9 mouse cellular contexts compared by ENCODE assay signal in genomic region chr17:70993385-70993807, GRCm38 (mm10). TPM values are rescaled to one million over a fixed set of nuclear protein-coding genes. Genes with fewer than 3 reads are reported as not detected.
DNase-seq lines count a peak whose midpoint lies in the region; ATAC-seq and TF ChIP-seq lines count a peak whose summit lies in the region.
"Had no signal": no experiment of that assay in that cellular context is flagged by ENCODE, and none has a peak within 500 bp of the region (broad histone marks: within the 10 kb centered on the region; RNA-seq: fewer than 3 reads in every experiment).

No protein-coding gene starts in this region.

- intact Hi-C loops in gastrocnemius, postnatal 36 days (cut with DNase I): loop anchor here (5.0 kb wide), 1 partner anchor 146 kb away; no protein-coding TSS in a partner anchor

- ATAC-seq in lung, embryonic 16.5 days (ENCODE audit: low read depth): no peak

- DNase-seq in gastrocnemius, adult 18-20 months (ENCODE audit: low spot score): peak; percentile 45
- no peak for DNase-seq in gastrocnemius, postnatal 36 days
- no peak for DNase-seq in heart, embryonic 10.5 days (ENCODE audit: low spot score)
- DNase-seq in cerebellum, adult 2 months: no peak
- DNase-seq in natural killer cell, adult 2 months (ENCODE audit: low spot score in 2 of 2): no peak
- no peak for DNase-seq in right cerebral cortex, postnatal 4 days

- no peaks in the 10 kb centered on the region for H3K9me3 ChIP-seq in E14TG2a.4 (ENCODE audit: low read length)
- no peaks in the 10 kb centered on the region for H3K9me3 ChIP-seq in heart, embryonic 10.5 days
- no peaks in the 10 kb centered on the region for H3K9me3 ChIP-seq in lung, embryonic 16.5 days (ENCODE audit: control insufficient read depth, low read length)
- H3K9me3 ChIP-seq: kidney, embryonic 15.5 days had no signal

- H3K4me1 ChIP-seq in E14TG2a.4 (replicated peaks; ENCODE audit: low read depth, low read length): peaks cover 81% of the 10 kb centered on the region
- H3K4me1 ChIP-seq in heart, embryonic 10.5 days: peaks cover 70% of the 10 kb centered on the region
- H3K4me1 ChIP-seq in lung, embryonic 16.5 days (replicated peaks; ENCODE audit: control insufficient read depth, insufficient read depth, low read length): peaks cover 52% of the 10 kb centered on the region
- H3K4me1 ChIP-seq in cerebellum, adult 2 months (ENCODE audit: control insufficient read depth, insufficient read depth, low read length): peaks cover 11% of the 10 kb centered on the region; the same call in 1 of the 2 replicates

- no peak overlapping the region for H3K4me2 ChIP-seq in lung, embryonic 16.5 days (ENCODE audit: low read depth, low read length)
- H3K4me2 ChIP-seq: kidney, embryonic 15.5 days had no signal

- H3K27me3 ChIP-seq in E14TG2a.4 (ENCODE audit: insufficient read depth, low read length): no peaks in the 10 kb centered on the region
- H3K27me3 ChIP-seq in heart, embryonic 10.5 days (ENCODE audit: insufficient read depth, poor library complexity, severe bottlenecking): no peaks in the 10 kb centered on the region
- H3K27me3 ChIP-seq in lung, embryonic 16.5 days (ENCODE audit: control insufficient read depth, insufficient read depth, low read depth, low read length): no peaks in the 10 kb centered on the region
- no peaks in the 10 kb centered on the region for H3K27me3 ChIP-seq in cerebellum, adult 2 months (ENCODE audit: control insufficient read depth, insufficient read depth, low read length)
- H3K27me3 ChIP-seq: kidney, embryonic 15.5 days had no signal

- H3K27ac ChIP-seq in heart, embryonic 10.5 days: peak overlapping the region; percentile 64; the same call in 1 of the 2 replicates
- H3K27ac ChIP-seq in lung, embryonic 16.5 days (ENCODE audit: low read length): peak overlapping the region; percentile 87; the same call in 1 of the 2 replicates
- H3K27ac ChIP-seq in cerebellum, adult 2 months (ENCODE audit: insufficient read depth, low read length): no peak overlapping the region

- TF ChIP-seq CTCF in E14TG2a.4 (conservative IDR thresholded peaks at IDR 0.05; ENCODE audit: low read length): no peak
- no peak for TF ChIP-seq CTCF in cerebellum, adult 2 months (IDR thresholded peaks at IDR 0.05; ENCODE audit: borderline replicate concordance, insufficient read depth, low read depth, low read length)

- TF ChIP-seq POLR2A in cerebellum, adult 2 months (IDR thresholded peaks at IDR 0.05; ENCODE audit: borderline replicate concordance, insufficient read depth, low read length): no peak

- H3K9ac ChIP-seq in lung, embryonic 16.5 days (ENCODE audit: low read length): no peak overlapping the region
- H3K9ac ChIP-seq: kidney, embryonic 15.5 days had no signal

- WGBS in heart, embryonic 10.5 days: 22% methylated on average over 3 of the region's 3 CpGs
- WGBS in lung, embryonic 16.5 days: 11% methylated on average over 3 of the region's 3 CpGs
- WGBS in cerebellum, adult 2 months: 57% methylated on average over 3 of the region's 3 CpGs

- 0 out of 2 replicates have a peak overlapping the region, but pooled peaks have one; percentile 20 for H3K4me3 ChIP-seq in E14TG2a.4 (replicated peaks; ENCODE audit: low read length)
- H3K4me3 ChIP-seq in heart, embryonic 10.5 days: no peak overlapping the region
- no peak overlapping the region for H3K4me3 ChIP-seq in lung, embryonic 16.5 days (ENCODE audit: low read length)
- H3K4me3 ChIP-seq in cerebellum, adult 2 months (replicated peaks; ENCODE audit: insufficient read depth, low read depth, low read length): no peak overlapping the region
- H3K4me3 ChIP-seq: kidney, embryonic 15.5 days had no signal

- H3K36me3 ChIP-seq in E14TG2a.4 (ENCODE audit: insufficient read depth, low read length): peaks cover 64% of the 10 kb centered on the region
- peaks cover 54% of the 10 kb centered on the region for H3K36me3 ChIP-seq in heart, embryonic 10.5 days
- peaks cover 26% of the 10 kb centered on the region for H3K36me3 ChIP-seq in lung, embryonic 16.5 days (ENCODE audit: control insufficient read depth, insufficient read depth, low read length)

RNA-seq across cellular contexts. Expression of gene Myom1, which starts 9.0 kb away (rescaled TPM):
- total RNA-seq in gastrocnemius, adult 18-20 months (2021): 1,000 to 10,000 TPM; 1,275 to 1,360 TPM
- total RNA-seq in gastrocnemius, postnatal 36 days (2021): 1,000 to 10,000 TPM; 1,200 to 1,249 TPM
- polyA plus RNA-seq in heart, embryonic 10.5 days (2016; fragmentation: Nextera tagmentation; extraction: Ambion mirVana): 109 and 198 TPM in 2 replicates
- polyA plus RNA-seq in lung, embryonic 16.5 days (2015; fragmentation: Nextera tagmentation; extraction: Ambion mirVana): 11.4 and 13.2 TPM in 2 replicates
- polyA plus RNA-seq in cerebellum, adult 2 months (2012; rRNA removed): 1.6 and 2.4 TPM in 2 replicates

RNA-seq across cellular contexts. Expression of gene Myl12a, which starts 9.3 kb away (rescaled TPM):
- total RNA-seq in gastrocnemius, adult 18-20 months (2021): 100 to 1,000 TPM; 404 to 553 TPM
- total RNA-seq in gastrocnemius, postnatal 36 days (2021): 100 to 1,000 TPM; 295 to 502 TPM
- polyA plus RNA-seq in heart, embryonic 10.5 days (2016; fragmentation: Nextera tagmentation; extraction: Ambion mirVana): 742 and 776 TPM in 2 replicates
- 738 and 739 TPM in 2 replicates for polyA plus RNA-seq in lung, embryonic 16.5 days (2015; fragmentation: Nextera tagmentation; extraction: Ambion mirVana)
- 47.4 and 47.9 TPM in 2 replicates for polyA plus RNA-seq in cerebellum, adult 2 months (2012; rRNA removed)

Comparison
In these comparisons a context has a peak if more than half of its experiments do, and no peak if none do; other contexts are left out.
1. RNA of gene Myl12a, which starts 9.3 kb away (polyA plus RNA-seq): 742 to 776 TPM in heart, embryonic 10.5 days and 738 to 739 TPM in lung, embryonic 16.5 days; 47.4 to 47.9 TPM in cerebellum, adult 2 months; every median in the first group is over 10 times any median in the second.